Mouse (Mus musculus) spleen, adult 2 months (tissue): Measurements from ENCODE around the gene Cox6b1. TPM values are rescaled to one million over a fixed set of nuclear protein-coding genes. Genes with fewer than 3 reads are reported as not detected.

ENCODE experiments used
- DNase-seq, 2 experiments: peaks; one replicate each; pipeline versions ENCODE4 v3.0.0 to v3.0.0-alpha.2; 2012 to 2021; ENCODE audit warnings: low spot score in 2 of 2, low read depth in 1 of 2
- H3K27ac ChIP-seq: fragments of 200-500 bp; 2 replicates; pipeline ENCODE4 v1.5.1; 2012; ENCODE audit warnings: low read length, inconsistent platforms; ENCODE audit not compliant: insufficient read depth
- H3K27me3 ChIP-seq: fragments of 200-500 bp; 2 replicates; pipeline ENCODE4 v1.6.1; 2012; ENCODE audit warnings: mild to moderate bottlenecking, moderate library complexity, low read length, inconsistent platforms; ENCODE audit not compliant: control insufficient read depth, insufficient read depth
- H3K36me3 ChIP-seq: fragments of 200-500 bp; 2 replicates; pipeline ENCODE4 v1.6.1; 2012; ENCODE audit warnings: mild to moderate bottlenecking, low read length, inconsistent platforms; ENCODE audit not compliant: control insufficient read depth, insufficient read depth
- H3K4me1 ChIP-seq: fragments of 200-500 bp; 2 replicates; pipeline ENCODE4 v1.6.1; 2011; ENCODE audit warnings: inconsistent platforms; ENCODE audit not compliant: control insufficient read depth, insufficient read depth, insufficient read length
- H3K4me3 ChIP-seq: fragments of 200-500 bp; 2 replicates; pipeline ENCODE4 v1.5.1; 2011; ENCODE audit warnings: mild to moderate bottlenecking, inconsistent platforms; ENCODE audit not compliant: insufficient read depth, insufficient read length; ENCODE audit errors: extremely low read depth
- CTCF ChIP-seq: fragments of 200-500 bp; IDR thresholded peaks from 2 replicates; pipeline ENCODE4 v1.5.1; 2011; ENCODE audit warnings: mild to moderate bottlenecking, inconsistent platforms; ENCODE audit not compliant: insufficient read depth, insufficient read length, insufficient replicate concordance; ENCODE audit errors: extremely low read depth
- POLR2A ChIP-seq: fragments of 200-500 bp; IDR thresholded peaks from 2 replicates; pipeline ENCODE4 v1.6.1; 2011; ENCODE audit warnings: low read depth, low read length, inconsistent platforms
- WGBS: fragments of 180-500 bp; shearing (Covaris S2); methylation state at CpG from one replicate; pipeline ENCODE4 v1.1.7; 2018; 5-methylcytosine and 5-hydroxymethylcytosine counted together
- polyA plus RNA-seq: library from polyadenylated mRNA; depleted of rRNA; stranded (reverse); fragments of >200 nt; gene quantifications from 2 replicates; pipeline ENCODE4 v1.2.3, GENCODE M21; 2012

The Cox6b1 gene
- polyA plus RNA-seq, 1 experiment: 116 TPM

DNA sequence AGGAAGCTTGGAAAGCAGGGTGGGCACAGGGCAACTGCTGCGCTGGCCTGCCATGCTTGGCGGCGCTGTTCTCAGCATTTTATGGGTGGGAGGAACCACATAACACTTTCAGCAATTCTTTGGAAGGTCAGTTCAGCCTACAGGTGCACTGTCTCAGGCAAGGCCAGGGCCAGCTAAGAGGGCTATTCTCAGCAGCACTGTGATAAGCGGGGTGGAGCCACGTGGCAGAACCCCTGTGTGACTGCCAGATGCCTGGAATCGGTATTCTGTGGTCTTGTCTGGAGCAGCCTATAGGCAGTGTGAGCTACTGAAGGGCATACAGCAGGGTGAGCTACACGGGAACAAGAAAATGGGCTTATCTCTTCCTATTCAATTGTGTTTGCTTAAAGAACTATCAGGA, 15.9 kb downstream of the Cox6b1 start:
- 67% methylated on average over 7 of the region's 7 CpGs for WGBS
- no peak for DNase-seq
- no peaks in the 10 kb centered on the region for H3K4me1 ChIP-seq
- TF ChIP-seq CTCF (no peak), POLR2A (no peak)
- H3K36me3 ChIP-seq: no peaks in the 10 kb centered on the region
- H3K4me3 ChIP-seq: no peak overlapping the region
- no peak overlapping the region for H3K27ac ChIP-seq
- H3K27me3 ChIP-seq: no peaks in the 10 kb centered on the region

DNA sequence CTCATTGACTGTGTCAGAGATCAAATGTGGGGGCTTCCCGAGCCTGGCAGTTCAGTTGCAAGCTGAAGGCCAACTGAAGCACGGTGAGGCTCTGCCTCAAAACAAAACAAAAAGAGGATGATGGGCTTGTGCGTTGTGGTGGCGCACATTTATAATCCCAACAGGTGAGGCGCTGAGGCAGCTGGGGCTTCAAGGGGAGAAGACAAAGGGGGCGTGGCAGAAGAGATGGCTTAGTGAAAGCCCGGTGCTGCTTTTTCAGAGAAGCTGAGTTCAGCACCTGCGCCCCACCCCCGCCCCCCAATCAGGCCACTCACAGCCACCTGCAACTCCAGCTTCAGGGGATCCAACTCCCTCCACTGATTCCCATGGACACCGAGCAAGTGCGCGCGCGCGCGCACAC, 17.5 kb downstream of the Cox6b1 start:
- Histone ChIP-seq H3K27ac (no peak overlapping the region), H3K4me1 (no peaks in the 10 kb centered on the region), H3K27me3 (no peaks in the 10 kb centered on the region), H3K36me3 (no peaks in the 10 kb centered on the region), H3K4me3 (no peak overlapping the region)
- WGBS: 64% methylated on average over 16 of the region's 16 CpGs
- DNase-seq: no peak
- TF ChIP-seq CTCF (no peak), POLR2A (no peak)

DNA sequence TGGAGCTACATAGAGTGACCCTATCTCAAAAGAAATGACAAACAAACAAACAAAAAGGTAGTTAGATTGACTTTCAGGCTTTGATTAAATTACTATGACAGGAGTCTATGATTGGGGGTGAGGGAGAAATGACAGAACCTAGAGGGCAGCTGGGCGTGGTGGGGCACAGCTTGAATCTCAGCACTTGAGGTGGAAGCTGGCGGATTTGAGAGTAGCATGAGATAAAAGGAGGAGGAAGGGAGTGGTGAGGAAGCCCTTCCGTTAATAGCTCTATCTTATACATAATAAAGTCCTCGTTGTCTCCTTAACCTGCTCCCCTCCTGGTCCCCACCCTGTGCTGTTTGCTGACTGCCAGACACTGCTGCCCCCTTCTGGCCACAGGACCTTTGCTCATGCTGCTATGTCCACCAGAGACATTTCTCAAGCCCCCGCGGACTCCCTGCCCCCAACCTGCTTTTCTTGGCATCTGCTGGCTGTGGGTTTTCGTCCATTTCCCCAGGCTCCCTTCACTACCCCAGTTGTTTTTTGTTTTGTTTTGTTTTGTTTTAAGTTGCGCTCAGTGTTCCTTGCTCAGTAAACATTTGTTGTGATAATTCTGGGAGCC, 18.1 kb downstream of the Cox6b1 start:
- H3K4me3 ChIP-seq: no peak overlapping the region
- TF ChIP-seq CTCF: peak; percentile 75; the same call in 1 of the 2 replicates
- TF ChIP-seq POLR2A: no peak
- H3K27ac ChIP-seq: no peak overlapping the region
- H3K4me1 ChIP-seq: no peaks in the 10 kb centered on the region
- DNase-seq: peak in 1 of 2 experiments; percentile 61
- no peaks in the 10 kb centered on the region for H3K36me3 ChIP-seq
- whole genome bisulfite sequencing: 23% methylated on average over 8 of the region's 8 CpGs
- no peaks in the 10 kb centered on the region for H3K27me3 ChIP-seq

DNA sequence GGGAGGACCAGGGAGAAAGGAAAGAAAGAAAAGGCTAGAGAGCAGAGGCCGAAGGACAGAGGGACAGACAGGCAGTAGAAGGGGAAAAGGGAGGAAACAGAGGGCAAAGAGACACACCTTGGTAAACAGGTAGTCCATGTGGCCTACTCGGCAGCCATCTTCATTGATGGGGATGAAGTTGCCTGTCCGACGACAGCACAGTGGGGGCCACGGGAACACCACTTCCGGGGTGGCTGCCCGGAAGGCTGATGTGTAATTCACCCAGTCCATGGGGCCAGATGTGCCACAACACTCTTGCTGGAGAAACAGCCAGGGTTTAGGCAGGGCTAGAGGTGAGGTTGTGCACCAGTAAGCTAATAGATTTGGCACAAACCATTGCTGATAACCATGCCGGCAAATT, 21.0 kb downstream of the Cox6b1 start:
- H3K4me1 ChIP-seq: no peaks in the 10 kb centered on the region
- no peak for DNase-seq
- no peaks in the 10 kb centered on the region for H3K27me3 ChIP-seq
- 87% methylated on average over 8 of the region's 8 CpGs for WGBS
- no peak for TF ChIP-seq POLR2A
- TF ChIP-seq CTCF: no peak
- no peak overlapping the region for H3K4me3 ChIP-seq
- H3K36me3 ChIP-seq: no peaks in the 10 kb centered on the region
- H3K27ac ChIP-seq: no peak overlapping the region

DNA sequence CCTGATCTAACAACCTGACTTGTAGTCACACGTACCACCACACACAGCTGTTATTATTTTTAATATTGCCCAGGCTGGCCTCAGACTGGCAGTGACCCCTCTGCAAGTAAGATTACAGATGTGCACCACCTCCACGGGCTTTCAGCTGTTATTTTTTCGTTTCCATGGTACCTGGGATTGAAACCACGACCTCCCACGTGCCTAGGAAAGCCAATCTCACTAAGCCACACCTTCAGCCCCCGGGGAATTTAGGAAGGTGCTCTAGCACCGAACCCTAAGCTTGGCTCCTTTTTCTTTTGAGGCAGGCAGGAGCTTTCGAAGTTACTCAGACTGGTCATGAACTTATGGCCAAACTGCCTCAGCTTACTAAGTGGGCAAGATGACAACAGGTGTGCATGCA, 21.5 kb downstream of the Cox6b1 start:
- Histone ChIP-seq H3K27me3 (no peaks in the 10 kb centered on the region), H3K36me3 (no peaks in the 10 kb centered on the region), H3K27ac (no peak overlapping the region), H3K4me1 (no peaks in the 10 kb centered on the region), H3K4me3 (no peak overlapping the region)
- no peak for TF ChIP-seq POLR2A
- no peak for TF ChIP-seq CTCF
- no peak for DNase-seq
- 47% methylated on average over 8 of the region's 8 CpGs for WGBS

DNA sequence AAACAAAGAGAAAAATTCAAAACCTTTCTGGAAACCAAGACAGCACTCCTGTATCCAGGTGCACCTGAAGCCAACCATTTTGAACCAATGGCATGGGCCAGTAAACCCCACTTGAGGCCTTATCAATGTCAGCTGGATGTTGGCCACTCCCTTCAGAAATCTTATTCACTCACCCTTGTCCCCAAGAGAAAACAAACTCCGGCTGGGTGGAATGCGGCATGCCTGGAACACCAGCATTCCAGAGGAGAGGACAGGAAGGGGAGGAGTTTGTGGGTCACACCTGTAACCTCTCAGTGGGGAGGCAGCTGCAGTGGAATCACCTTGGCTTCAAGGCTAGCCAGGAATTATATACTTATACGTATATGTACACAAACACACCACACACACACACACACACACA, 23.4 kb downstream of the Cox6b1 start:
- no peaks in the 10 kb centered on the region for H3K27me3 ChIP-seq
- no peak overlapping the region for H3K27ac ChIP-seq
- no peak for DNase-seq
- no peaks in the 10 kb centered on the region for H3K36me3 ChIP-seq
- no peaks in the 10 kb centered on the region for H3K4me1 ChIP-seq
- H3K4me3 ChIP-seq: no peak overlapping the region
- WGBS: 82% methylated on average over 3 of the region's 3 CpGs
- TF ChIP-seq CTCF (no peak), POLR2A (no peak)

DNA sequence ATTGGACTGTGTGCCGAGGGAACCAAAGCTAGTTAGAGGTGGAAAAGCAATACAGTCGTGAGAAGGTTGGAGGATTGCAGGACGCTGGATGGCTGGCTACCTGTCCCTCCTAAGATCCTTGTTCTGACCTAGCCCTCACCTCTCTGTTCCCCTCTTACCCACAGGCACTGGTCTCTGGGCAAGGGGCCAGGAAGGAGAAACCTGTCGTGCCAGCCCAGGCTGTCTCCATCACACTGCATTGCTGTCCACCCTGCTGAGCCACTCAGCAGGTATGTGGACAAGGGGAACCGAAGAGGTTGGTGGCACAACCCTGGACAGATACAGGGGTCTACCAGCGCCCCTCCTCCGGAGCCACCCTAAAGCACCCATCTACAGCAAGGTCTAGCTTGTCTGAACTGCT, 25.3 kb downstream of the Cox6b1 start:
- no peak overlapping the region for H3K4me3 ChIP-seq
- WGBS: 79% methylated on average over 7 of the region's 7 CpGs
- no peak for DNase-seq
- no peaks in the 10 kb centered on the region for H3K27me3 ChIP-seq
- H3K27ac ChIP-seq: no peak overlapping the region
- no peak for TF ChIP-seq POLR2A
- TF ChIP-seq CTCF: no peak
- H3K36me3 ChIP-seq: no peaks in the 10 kb centered on the region
- H3K4me1 ChIP-seq: no peaks in the 10 kb centered on the region
